Mouse (Mus musculus): ENCODE results near the gene Med25. TPM values are rescaled to one million over a fixed set of nuclear protein-coding genes. Genes with fewer than 3 reads are reported as not detected.

The Med25 gene
- polyA plus RNA-seq, 1 experiment from 2014 or later: 35.6 TPM

DNA sequence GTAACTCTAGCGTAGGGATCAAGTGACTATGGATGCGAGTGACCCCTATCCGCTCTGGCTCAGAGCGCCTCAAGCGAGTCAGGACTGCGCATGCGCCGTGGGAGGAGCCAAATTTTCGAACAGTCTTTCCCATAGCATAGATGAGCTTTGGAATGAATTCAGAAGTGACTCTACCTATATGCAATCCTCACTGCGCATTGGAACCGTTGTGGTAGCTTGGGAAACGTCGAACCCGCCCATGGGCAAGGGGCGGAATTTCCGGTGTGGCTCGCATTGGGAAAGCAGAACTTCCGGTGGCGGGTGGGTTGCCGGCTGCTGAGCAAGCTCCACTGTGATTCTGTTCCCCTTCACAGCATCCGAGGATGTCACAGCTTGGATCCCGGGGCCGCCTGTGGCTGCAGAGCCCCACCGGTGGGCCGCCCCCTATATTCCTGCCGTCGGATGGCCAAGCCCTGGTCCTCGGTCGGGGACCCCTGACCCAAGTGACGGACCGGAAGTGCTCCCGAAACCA lies 35.4 kb downstream of the Med25 start, which contains the start of gene Pnkp:
Gene Pnkp, plus strand, starts transcription at position 98 of the 511 bp plus-strand sequence.
- ATAC-seq (peak; percentile 40), DNase-seq (peak; percentile 92)
- peak within 1 kb of the TSS; percentile 100 for H3K27ac ChIP-seq (ENCODE audit: low read depth)
- H3K9me3 ChIP-seq (ENCODE audit: low read length): no peaks in the 10 kb centered on the region
- peak within 1 kb of the TSS; percentile 82 for H3K4me3 ChIP-seq (ENCODE audit: low read depth, low read length)
- no peak for TF ChIP-seq CTCF (IDR thresholded peaks at IDR 0.05; ENCODE audit: low read depth)
- TF ChIP-seq EP300 (IDR thresholded peaks at IDR 0.05; ENCODE audit: low read depth): no peak
- H3K27me3 ChIP-seq (ENCODE audit: insufficient read depth, low read length): no peaks in the 10 kb centered on the region
- H3K4me1 ChIP-seq (ENCODE audit: insufficient read depth): peaks cover 47% of the 10 kb centered on the region
- under 1% methylated on average over 32 of the region's 32 CpGs for WGBS (ENCODE audit: insufficient replicate concordance)
- H3K9ac ChIP-seq (replicated peaks): peak within 1 kb of the TSS; percentile 82
- peak within 1 kb of the TSS; percentile 100 for H3K4me2 ChIP-seq (ENCODE audit: low read depth, low read length)
- H3K36me3 ChIP-seq (replicated peaks; ENCODE audit: insufficient read depth, low read length): peaks cover 16% of the 10 kb centered on the region

DNA sequence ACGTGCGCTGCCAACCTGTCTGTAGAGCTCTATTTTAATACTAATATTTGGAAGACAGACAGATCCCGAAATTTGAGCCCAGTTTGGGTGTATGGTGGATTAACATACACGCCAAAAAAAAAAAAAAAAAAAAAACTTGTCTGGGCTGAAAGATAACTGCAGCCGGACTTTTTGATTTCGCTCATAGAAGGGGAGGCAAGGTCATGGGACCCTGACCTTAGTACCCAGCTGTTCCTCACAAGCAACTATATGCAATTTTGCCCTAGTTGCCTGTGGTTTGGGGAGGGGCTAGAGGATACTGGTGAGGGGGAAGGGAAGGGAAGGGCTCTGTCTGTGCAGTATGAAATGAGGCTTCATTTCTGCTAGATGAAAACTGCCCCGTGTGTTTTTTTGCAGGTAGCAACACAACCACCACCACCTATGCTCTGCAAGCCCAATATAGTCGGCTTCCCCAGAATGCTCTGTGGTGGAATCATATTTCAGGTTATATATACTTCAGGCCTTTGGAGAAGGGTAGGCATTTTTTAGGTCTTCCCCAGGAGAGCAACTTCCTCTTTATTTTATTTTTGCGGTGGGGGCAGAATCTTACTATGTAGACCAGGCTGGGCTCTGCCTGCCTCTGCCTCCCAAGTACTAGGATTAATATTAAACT lies 36.1 kb downstream of the Med25 start:
- Histone ChIP-seq H3K27me3 (ENCODE audit: insufficient read depth, low read length) (no peaks in the 10 kb centered on the region), H3K4me2 (ENCODE audit: low read depth, low read length) (peak overlapping the region; percentile 100), H3K9me3 (ENCODE audit: low read length) (no peaks in the 10 kb centered on the region), H3K4me3 (ENCODE audit: low read depth, low read length) (peak overlapping the region; percentile 82), H3K4me1 (ENCODE audit: insufficient read depth) (peaks cover 49% of the 10 kb centered on the region), H3K27ac (ENCODE audit: low read depth) (peak overlapping the region; percentile 100), H3K9ac (replicated peaks) (peak overlapping the region; percentile 82), H3K36me3 (replicated peaks; ENCODE audit: insufficient read depth, low read length) (peaks cover 15% of the 10 kb centered on the region; the same call in 1 of the 2 replicates)
- 29% methylated on average over 9 of the region's 9 CpGs for WGBS (ENCODE audit: insufficient replicate concordance)
- no peak for DNase-seq
- TF ChIP-seq CTCF (IDR thresholded peaks at IDR 0.05; ENCODE audit: low read depth) (no peak), EP300 (IDR thresholded peaks at IDR 0.05; ENCODE audit: low read depth) (peak; percentile 59; the same call in 1 of the 2 replicates)
- no peak for ATAC-seq

DNA sequence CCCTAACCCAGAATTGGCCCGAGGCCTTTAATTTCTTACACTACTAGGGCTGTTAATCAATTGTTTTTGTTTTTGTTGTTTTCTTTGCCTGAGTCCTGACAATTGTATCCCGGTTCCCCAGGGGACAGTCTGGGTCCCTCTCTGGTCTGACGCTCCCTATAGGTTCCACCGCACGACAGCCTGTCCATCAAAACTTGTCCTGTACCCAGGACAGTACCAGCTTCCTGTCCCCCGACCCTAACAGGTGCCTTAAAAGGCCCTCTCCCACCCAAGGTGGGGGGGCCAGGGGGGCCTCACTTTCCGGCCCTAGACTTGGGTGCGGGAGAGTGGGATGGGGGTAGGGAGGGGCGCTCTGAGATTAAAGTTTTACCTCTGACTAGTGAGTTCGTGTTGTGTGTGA lies 37.5 kb downstream of the Med25 start:
- ATAC-seq (peak; percentile 4), DNase-seq (no peak)
- no peaks in the 10 kb centered on the region for H3K27me3 ChIP-seq (ENCODE audit: insufficient read depth, low read length)
- H3K36me3 ChIP-seq (replicated peaks; ENCODE audit: insufficient read depth, low read length): 0 out of 2 replicates have a peak, but pooled peaks cover 7% of the 10 kb centered on the region
- peak overlapping the region; percentile 100 for H3K4me2 ChIP-seq (ENCODE audit: low read depth, low read length)
- peak overlapping the region; percentile 89 for H3K9ac ChIP-seq (replicated peaks)
- H3K27ac ChIP-seq (ENCODE audit: low read depth): peak overlapping the region; percentile 100
- no peaks in the 10 kb centered on the region for H3K9me3 ChIP-seq (ENCODE audit: low read length)
- peaks cover 61% of the 10 kb centered on the region for H3K4me1 ChIP-seq (ENCODE audit: insufficient read depth)
- peak overlapping the region; percentile 82 for H3K4me3 ChIP-seq (ENCODE audit: low read depth, low read length)
- TF ChIP-seq CTCF (IDR thresholded peaks at IDR 0.05; ENCODE audit: low read depth) (no peak), EP300 (IDR thresholded peaks at IDR 0.05; ENCODE audit: low read depth) (no peak)
- 34% methylated on average over 10 of the region's 10 CpGs for WGBS (ENCODE audit: insufficient replicate concordance)

DNA sequence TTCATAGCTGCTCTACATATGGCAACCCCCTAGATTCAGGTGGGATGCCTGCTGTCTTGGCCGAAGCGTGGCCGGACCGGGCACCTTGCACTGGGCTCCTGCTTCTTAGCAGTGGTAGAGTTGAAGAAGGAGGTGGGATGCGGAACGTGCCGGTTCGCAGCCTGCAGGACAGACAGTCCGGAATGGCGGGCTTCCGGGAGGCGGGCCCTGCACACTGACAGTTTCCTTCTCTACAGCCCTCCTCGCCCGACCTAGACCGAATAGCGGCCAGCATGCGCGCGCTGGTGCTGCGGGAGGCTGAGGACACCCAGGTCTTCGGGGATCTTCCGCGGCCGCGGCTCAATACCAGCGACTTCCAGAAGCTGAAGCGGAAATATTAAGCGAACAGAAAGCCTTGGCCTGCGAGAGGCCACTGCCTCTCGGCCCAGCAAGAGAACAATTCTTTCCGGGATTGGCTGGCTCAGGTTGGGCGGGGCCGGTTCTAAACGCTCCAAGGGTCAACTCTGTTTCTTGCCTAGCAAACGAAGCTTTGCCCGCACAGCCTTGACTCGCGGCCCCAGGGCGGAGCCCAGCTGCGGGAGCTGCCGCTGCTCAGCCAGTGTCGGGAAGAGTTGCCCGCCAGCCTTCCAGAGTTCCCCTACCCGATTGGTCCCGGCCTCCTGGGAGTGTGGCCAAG lies 38.0 kb downstream of the Med25 start:
- peak overlapping the region; percentile 100 for H3K27ac ChIP-seq (ENCODE audit: low read depth)
- no peak for TF ChIP-seq CTCF (IDR thresholded peaks at IDR 0.05; ENCODE audit: low read depth)
- TF ChIP-seq EP300 (IDR thresholded peaks at IDR 0.05; ENCODE audit: low read depth): no peak; the same call in 1 of the 2 replicates
- H3K9me3 ChIP-seq (ENCODE audit: low read length): no peaks in the 10 kb centered on the region
- 0 out of 2 replicates have a peak, but pooled peaks cover 4% of the 10 kb centered on the region for H3K36me3 ChIP-seq (replicated peaks; ENCODE audit: insufficient read depth, low read length)
- under 1% methylated on average over 45 of the region's 45 CpGs for WGBS (ENCODE audit: insufficient replicate concordance)
- ATAC-seq: peak; percentile 75
- peak overlapping the region; percentile 82 for H3K4me3 ChIP-seq (ENCODE audit: low read depth, low read length)
- peaks cover 61% of the 10 kb centered on the region for H3K4me1 ChIP-seq (ENCODE audit: insufficient read depth)
- peak; percentile 91 for DNase-seq
- H3K9ac ChIP-seq (replicated peaks): peak overlapping the region; percentile 89
- peak overlapping the region; percentile 100 for H3K4me2 ChIP-seq (ENCODE audit: low read depth, low read length)
- no peaks in the 10 kb centered on the region for H3K27me3 ChIP-seq (ENCODE audit: insufficient read depth, low read length)

DNA sequence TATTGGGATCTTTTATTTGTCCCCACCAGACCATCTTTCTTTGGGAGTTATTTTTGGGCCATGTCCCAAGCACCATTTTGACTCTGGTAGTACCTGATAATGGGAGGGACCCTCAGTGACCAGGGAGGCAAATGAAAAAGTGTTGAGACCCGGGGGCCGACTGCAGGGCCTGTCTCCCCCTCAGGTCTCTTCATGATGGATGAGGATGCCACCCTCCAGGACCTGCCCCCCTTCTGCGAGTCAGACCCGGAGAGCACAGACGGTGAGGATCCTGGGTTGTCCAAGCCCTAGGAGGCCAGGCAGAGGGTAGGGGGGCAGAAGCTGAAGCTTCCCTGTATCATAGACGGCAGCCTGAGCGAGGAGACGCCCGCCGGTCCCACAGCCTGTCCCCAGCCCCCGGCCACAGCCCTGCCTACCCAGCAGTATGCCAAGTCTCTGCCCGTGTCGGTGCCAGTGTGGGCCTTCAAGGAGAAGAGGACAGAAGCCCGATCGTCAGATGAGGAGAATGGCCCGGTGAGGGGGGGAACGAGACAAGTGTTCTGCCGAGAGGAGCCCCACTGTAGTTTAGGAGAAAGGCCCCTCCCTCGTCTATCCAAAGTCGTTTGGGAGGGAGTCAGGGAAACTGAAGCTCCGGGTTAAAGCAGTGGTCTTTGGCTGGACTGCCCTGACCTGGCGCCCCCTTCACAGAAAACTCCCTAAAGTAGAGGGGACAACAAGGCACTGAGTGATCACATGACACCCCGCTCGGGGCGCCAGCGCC lies 38.7 kb downstream of the Med25 start:
- no peak; the same call in 1 of the 2 replicates for TF ChIP-seq EP300 (IDR thresholded peaks at IDR 0.05; ENCODE audit: low read depth)
- no peak for TF ChIP-seq CTCF (IDR thresholded peaks at IDR 0.05; ENCODE audit: low read depth)
- WGBS (ENCODE audit: insufficient replicate concordance): 21% methylated on average over 26 of the region's 26 CpGs
- Histone ChIP-seq H3K9me3 (ENCODE audit: low read length) (no peaks in the 10 kb centered on the region), H3K9ac (replicated peaks) (peak overlapping the region; percentile 89), H3K4me2 (ENCODE audit: low read depth, low read length) (peak overlapping the region; percentile 100), H3K27me3 (ENCODE audit: insufficient read depth, low read length) (no peaks in the 10 kb centered on the region), H3K36me3 (replicated peaks; ENCODE audit: insufficient read depth, low read length) (0 out of 2 replicates have a peak, but pooled peaks cover 2% of the 10 kb centered on the region), H3K4me1 (ENCODE audit: insufficient read depth) (peaks cover 61% of the 10 kb centered on the region), H3K4me3 (ENCODE audit: low read depth, low read length) (peak overlapping the region; percentile 82), H3K27ac (ENCODE audit: low read depth) (peak overlapping the region; percentile 100)
- ATAC-seq: peak; percentile 0; the same call in 1 of the 2 replicates
- DNase-seq: no peak

Data from liver, postnatal 0 days (tissue).